Mouse (Mus musculus) spleen, adult 10 weeks (tissue): ENCODE results near the gene Ankrd63. TPM values are rescaled to one million over a fixed set of nuclear protein-coding genes. Genes with fewer than 3 reads are reported as not detected.

Experiments
- polyA plus RNA-seq: library from polyadenylated mRNA; stranded (reverse); fragments of 350-450 nt; fragmentation: Illumina TruSeq; extraction: RNeasy Lipid Tissue Mini Kit (QIAGEN cat#74804); gene quantifications from one replicate; pipeline ENCODE4 v1.2.3, GENCODE M21; 2015; ENCODE audit warnings: low replicate concordance; ENCODE audit not compliant: insufficient read depth

Gene Ankrd63
- polyA plus RNA-seq: not detected

GRCm38 (mm10) chr2:118703913-118704730 is at the start of gene Ankrd63:
Gene Ankrd63 (minus strand): TSS chr2:118703963.

GRCm38 (mm10) chr2:118745232-118745884 is 41.6 kb upstream of the Ankrd63 start, which contains the start of gene Inafm2:
Gene Inafm2 (plus strand): TSS chr2:118745758.

GRCm38 (mm10) chr2:118728337-118728736 is 24.6 kb upstream of the Ankrd63 start, which contains the start of gene Plcb2:
Gene Plcb2 (minus strand): TSS chr2:118728438.

GRCm38 (mm10) chr2:118662902-118663803 is 40.6 kb downstream of the Ankrd63 start, which contains the start of gene Pak6:
Gene Pak6 (plus strand): TSS chr2:118663303.

Other genes with a start within 250 kb of the Ankrd63 start
- gene Srp14, start 224.3 kb downstream of the Ankrd63 start, polyA plus RNA-seq: 200 TPM
- gene Bmf, start 154.3 kb downstream of the Ankrd63 start, polyA plus RNA-seq: 21.3 TPM
- gene Bub1b, start 105.8 kb downstream of the Ankrd63 start, polyA plus RNA-seq: 20.2 TPM
- gene Pak6, start 40.7 kb downstream of the Ankrd63 start, polyA plus RNA-seq: 0.19 TPM
- 56.9 TPM for gene Plcb2, start 24.5 kb upstream of the Ankrd63 start, polyA plus RNA-seq
- gene Inafm2, start 41.8 kb upstream of the Ankrd63 start, polyA plus RNA-seq: 22.0 TPM
- 6.8 TPM for gene Ccdc9b, start 58.7 kb upstream of the Ankrd63 start, polyA plus RNA-seq
- not detected for gene Phgr1, start 68.8 kb upstream of the Ankrd63 start, polyA plus RNA-seq
- gene Disp2, start 75.8 kb upstream of the Ankrd63 start, polyA plus RNA-seq: 0.12 TPM
- gene Knstrn, start 110.0 kb upstream of the Ankrd63 start, polyA plus RNA-seq: 26.7 TPM
- 75.0 TPM for gene Ivd, start 158.0 kb upstream of the Ankrd63 start, polyA plus RNA-seq
- gene Bahd1, start 196.4 kb upstream of the Ankrd63 start, polyA plus RNA-seq: 15.3 TPM
- gene Chst14, start 222.5 kb upstream of the Ankrd63 start, polyA plus RNA-seq: 5.7 TPM